Mouse (Mus musculus) liver, embryonic 16.5 days (tissue): ENCODE measurements around the gene Cnpy3. TPM values are rescaled to one million over a fixed set of nuclear protein-coding genes. Genes with fewer than 3 reads are reported as not detected.

Experiments
- ATAC-seq: fragments of 200-750 bp; cut with Nextera tagmentation; 2 replicates; pipeline ENCODE4 v1.8.0; 2017; ENCODE audit warnings: low read depth, mild to moderate bottlenecking, moderate number of reproducible peaks, moderate library complexity
- H3K27ac ChIP-seq: fragments of 300-500 bp; sonication (generic); 2 replicates; pipeline ENCODE4 v1.5.1; 2014; ENCODE audit warnings: mild to moderate bottlenecking, low read length
- H3K27me3 ChIP-seq: fragments of 300-500 bp; sonication (generic); 2 replicates; pipeline ENCODE4 v1.6.1; 2014; ENCODE audit warnings: low read depth, low read length, mixed read lengths; ENCODE audit not compliant: control insufficient read depth, insufficient read depth
- H3K36me3 ChIP-seq: fragments of 300-500 bp; sonication (generic); 2 replicates; pipeline ENCODE4 v1.6.1; 2014; ENCODE audit warnings: mild to moderate bottlenecking; ENCODE audit not compliant: control insufficient read depth, insufficient read depth
- H3K4me1 ChIP-seq: fragments of 300-500 bp; sonication (generic); 2 replicates; pipeline ENCODE4 v1.6.1; 2014; ENCODE audit warnings: low read depth, low read length, mixed read lengths; ENCODE audit not compliant: control insufficient read depth
- H3K4me2 ChIP-seq: fragments of 300-500 bp; sonication (generic); 2 replicates; pipeline ENCODE4 v1.6.1; 2014; ENCODE audit warnings: low read depth, low read length, mixed read lengths
- H3K4me3 ChIP-seq: fragments of 300-500 bp; sonication (generic); 2 replicates; pipeline ENCODE4 v1.5.1; 2014; ENCODE audit warnings: low read depth, mild to moderate bottlenecking, low read length
- H3K9ac ChIP-seq: fragments of 300-500 bp; sonication (generic); 2 replicates; pipeline ENCODE4 v1.6.1; 2014; ENCODE audit warnings: low read depth, low read length
- H3K9me3 ChIP-seq: fragments of 300-500 bp; sonication (generic); replicated peaks from 2 replicates; pipeline ENCODE4 v1.6.1; 2016; ENCODE audit warnings: low read length; ENCODE audit not compliant: control insufficient read depth
- WGBS: fragments of 180-500 bp; shearing (Covaris S2); extraction: QIAGEN DNeasy Blood & Tissue Kit; methylation state at CpG from one replicate; pipeline ENCODE4 v1.1.7; 2014; ENCODE audit not compliant: insufficient replicate concordance; 5-methylcytosine and 5-hydroxymethylcytosine counted together
- polyA plus RNA-seq: library from polyadenylated mRNA; unstranded; fragments of >200 nt; fragmentation: Nextera tagmentation; extraction: Ambion mirVana; gene quantifications from 2 replicates; pipeline ENCODE4 v1.2.1, GENCODE M21; 2015

Gene Cnpy3
- polyA plus RNA-seq, 1 experiment from 2014 or later: 24.7 TPM

GRCm38 (mm10) chr17:46782341-46783221 lies 30.6 kb upstream of the Cnpy3 start, which contains the start of gene Rpl7l1:
Gene Rpl7l1 (minus strand): TSS chr17:46782672.
- Histone ChIP-seq H3K36me3 (peaks cover 26% of the 10 kb centered on the region), H3K27ac (peak within 1 kb of the TSS; percentile 79)
- WGBS: under 1% methylated on average over 44 of the region's 44 CpGs

GRCm38 (mm10) chr17:46781876-46782275 lies 29.9 kb upstream of the Cnpy3 start:
- Histone ChIP-seq H3K9ac (peak overlapping the region; percentile 74), H3K4me2 (peak overlapping the region; percentile 77), H3K27me3 (no peaks in the 10 kb centered on the region), H3K4me1 (peaks cover 20% of the 10 kb centered on the region), H3K4me3 (peak overlapping the region; percentile 68), H3K36me3 (peaks cover 32% of the 10 kb centered on the region), H3K27ac (peak overlapping the region; percentile 79), H3K9me3 (no peaks in the 10 kb centered on the region)
- WGBS: 2% methylated on average over 11 of the region's 11 CpGs
- ATAC-seq: no peak

More at GRCm38 (mm10) chr17:46782341-46783221, 30.6 kb upstream of the Cnpy3 start, which contains the start of gene Rpl7l1:
- H3K4me2 ChIP-seq: peak within 1 kb of the TSS; percentile 77
- H3K9ac ChIP-seq: peak within 1 kb of the TSS; percentile 74
- peak; percentile 94 for ATAC-seq
- peak within 1 kb of the TSS; percentile 68 for H3K4me3 ChIP-seq
- H3K27me3 ChIP-seq: no peaks in the 10 kb centered on the region
- peaks cover 23% of the 10 kb centered on the region for H3K4me1 ChIP-seq
- H3K9me3 ChIP-seq: no peaks in the 10 kb centered on the region

GRCm38 (mm10) chr17:46776087-46776486 lies 24.1 kb upstream of the Cnpy3 start:
- H3K36me3 ChIP-seq: peaks cover 45% of the 10 kb centered on the region

GRCm38 (mm10) chr17:46775070-46775469 lies 23.1 kb upstream of the Cnpy3 start:
- H3K27me3 ChIP-seq: no peaks in the 10 kb centered on the region
- no peak overlapping the region for H3K4me3 ChIP-seq
- H3K4me1 ChIP-seq: peaks cover 21% of the 10 kb centered on the region
- no peak overlapping the region for H3K27ac ChIP-seq
- H3K36me3 ChIP-seq: peaks cover 39% of the 10 kb centered on the region
- WGBS: 92% methylated on average over 9 of the region's 9 CpGs
- no peak overlapping the region for H3K4me2 ChIP-seq
- no peaks in the 10 kb centered on the region for H3K9me3 ChIP-seq
- H3K9ac ChIP-seq: no peak overlapping the region
- no peak for ATAC-seq

More at GRCm38 (mm10) chr17:46776087-46776486, 24.1 kb upstream of the Cnpy3 start:
- Histone ChIP-seq H3K9ac (no peak overlapping the region), H3K4me1 (peaks cover 22% of the 10 kb centered on the region), H3K9me3 (no peaks in the 10 kb centered on the region), H3K4me3 (no peak overlapping the region), H3K4me2 (no peak overlapping the region), H3K27ac (no peak overlapping the region), H3K27me3 (no peaks in the 10 kb centered on the region)
- WGBS: 77% methylated on average over 3 of the region's 3 CpGs
- no peak for ATAC-seq

- H3K27me3 ChIP-seq: no peaks in the 10 kb centered on the region
- H3K36me3 ChIP-seq: peaks cover 30% of the 10 kb centered on the region
- H3K4me1 ChIP-seq: peaks cover 21% of the 10 kb centered on the region
- H3K4me3 ChIP-seq: peak overlapping the region; percentile 88; the same call in 1 of the 2 replicates
- WGBS: 46% methylated on average over 2 of the region's 2 CpGs
- H3K9me3 ChIP-seq: no peaks in the 10 kb centered on the region
- no peak for ATAC-seq
- H3K9ac ChIP-seq: peak overlapping the region; percentile 16; the same call in 1 of the 2 replicates
- H3K4me2 ChIP-seq: peak overlapping the region; percentile 73; the same call in 1 of the 2 replicates
- H3K27ac ChIP-seq: no peak overlapping the region; the same call in 1 of the 2 replicates
These were observed 22.1 kb upstream of the Cnpy3 start for GRCm38 (mm10) chr17:46774131-46774472.

GRCm38 (mm10) chr17:46773278-46774130 lies 21.5 kb upstream of the Cnpy3 start:
- H3K27me3 ChIP-seq: no peaks in the 10 kb centered on the region
- peak overlapping the region; percentile 85 for H3K27ac ChIP-seq
- peak overlapping the region; percentile 88 for H3K4me3 ChIP-seq
- H3K9ac ChIP-seq: peak overlapping the region; percentile 85
- 6% methylated on average over 19 of the region's 20 CpGs for WGBS
- H3K4me1 ChIP-seq: peaks cover 21% of the 10 kb centered on the region
- H3K36me3 ChIP-seq: peaks cover 25% of the 10 kb centered on the region
- peak overlapping the region; percentile 73 for H3K4me2 ChIP-seq
- ATAC-seq: peak; percentile 10; the same call in 1 of the 2 replicates
- H3K9me3 ChIP-seq: no peaks in the 10 kb centered on the region

GRCm38 (mm10) chr17:46772404-46773277 lies 20.6 kb upstream of the Cnpy3 start, which contains the start of gene 2310039H08Rik:
Gene 2310039H08Rik (plus strand): TSS chr17:46772635.
- Histone ChIP-seq H3K4me2 (peak within 1 kb of the TSS; percentile 73), H3K4me1 (peaks cover 24% of the 10 kb centered on the region), H3K36me3 (peaks cover 19% of the 10 kb centered on the region), H3K27ac (peak within 1 kb of the TSS; percentile 85), H3K9me3 (no peaks in the 10 kb centered on the region), H3K27me3 (no peaks in the 10 kb centered on the region), H3K4me3 (peak within 1 kb of the TSS; percentile 88), H3K9ac (peak within 1 kb of the TSS; percentile 85)
- peak; percentile 84 for ATAC-seq
- under 1% methylated on average over 50 of the region's 50 CpGs for WGBS

- Histone ChIP-seq H3K36me3 (peaks cover 13% of the 10 kb centered on the region), H3K9ac (peak overlapping the region; percentile 85), H3K4me2 (peak overlapping the region; percentile 73), H3K4me3 (peak overlapping the region; percentile 88), H3K27ac (peak overlapping the region; percentile 85; the same call in 1 of the 2 replicates), H3K27me3 (no peaks in the 10 kb centered on the region), H3K4me1 (peaks cover 24% of the 10 kb centered on the region), H3K9me3 (no peaks in the 10 kb centered on the region)
- WGBS: 8% methylated on average over 5 of the region's 5 CpGs
- ATAC-seq: no peak
These were observed 20.0 kb upstream of the Cnpy3 start for GRCm38 (mm10) chr17:46772038-46772403.
